Mouse (Mus musculus) bone marrow, adult 2 months (tissue): ENCODE results near the gene Klri2. TPM values are rescaled to one million over a fixed set of nuclear protein-coding genes. Genes with fewer than 3 reads are reported as not detected.
"Not testable (repeated sequence)": the region's sequence is repeated elsewhere in the genome, so short reads cannot be mapped to it uniquely, and the experiment has no call there.

ENCODE experiments used
- H3K27ac ChIP-seq: fragments of 200-500 bp; 2 replicates; pipeline ENCODE4 v1.5.1; 2012; ENCODE audit warnings: low read depth, mild to moderate bottlenecking, control low read depth, inconsistent platforms, low read length; ENCODE audit not compliant: control insufficient read depth, poor library complexity, insufficient read depth
- H3K4me1 ChIP-seq: fragments of 200-500 bp; 2 replicates; pipeline ENCODE4 v1.6.1; 2011; ENCODE audit warnings: low read length; ENCODE audit not compliant: control insufficient read depth, insufficient read depth
- H3K4me3 ChIP-seq: fragments of 200-500 bp; replicated peaks from 2 replicates; pipeline ENCODE3; 2011; ENCODE audit warnings: mild to moderate bottlenecking, low read depth, low read length, control low read depth; ENCODE audit not compliant: control insufficient read depth
- CTCF ChIP-seq: fragments of 200-500 bp; IDR thresholded peaks from 2 replicates; pipeline ENCODE4 v1.5.1; 2011; ENCODE audit warnings: low read length, control low read depth; ENCODE audit not compliant: control insufficient read depth, insufficient read depth
- POLR2A ChIP-seq: fragments of 200-500 bp; IDR thresholded peaks from 2 replicates; pipeline ENCODE4 v1.6.1; 2011; ENCODE audit warnings: low read depth, mild to moderate bottlenecking, control low read depth, low read length, borderline replicate concordance; ENCODE audit not compliant: control insufficient read depth
- WGBS: fragments of 180-500 bp; shearing (Covaris S2); methylation state at CpG from one replicate; pipeline ENCODE4 v1.1.7; 2018; 5-methylcytosine and 5-hydroxymethylcytosine counted together
- polyA plus RNA-seq: library from polyadenylated mRNA; stranded (reverse); fragments of >200 nt; gene quantifications from 2 replicates; pipeline ENCODE4 v1.2.4, GENCODE M21; 2011; ENCODE audit warnings: low replicate concordance; ENCODE audit not compliant: missing spikeins, insufficient read depth, insufficient read length

Gene Klri2
- polyA plus RNA-seq = 0.25 and 0.90 TPM in 2 replicates

DNA sequence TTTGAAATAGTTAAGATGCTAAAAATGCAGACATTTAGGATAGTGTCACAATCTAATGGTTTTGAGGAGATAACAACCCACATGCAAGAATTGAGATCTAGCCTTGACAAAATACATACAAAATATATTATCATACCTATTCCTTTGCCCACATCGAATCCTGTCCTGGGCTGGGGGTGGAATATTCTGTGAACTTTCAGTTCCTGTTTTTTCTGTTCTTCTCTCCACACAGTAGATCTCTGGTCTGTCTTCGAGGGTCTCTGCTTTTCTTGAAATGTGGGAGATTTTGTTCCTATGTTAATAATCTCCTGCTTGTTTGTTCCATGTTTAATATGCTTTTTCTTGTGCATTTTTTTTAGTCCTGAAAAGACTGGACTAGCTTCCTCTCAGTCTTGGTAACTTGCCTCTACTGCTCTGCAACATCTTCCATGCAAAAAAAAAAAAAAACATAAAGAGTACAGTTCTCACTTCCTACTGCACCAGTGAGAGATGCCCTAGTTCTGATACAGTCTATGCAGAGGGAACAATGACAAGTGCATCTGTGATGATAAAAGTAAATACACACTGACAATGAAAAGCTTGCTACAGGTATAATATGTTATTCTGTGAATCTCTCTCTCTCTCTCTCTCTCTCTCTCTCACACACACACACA, at the start of gene Klri2:
Gene Klri2, minus strand, starts transcription at position 416 of the 653 bp plus-strand sequence.
- 4% methylated on average over 2 of the region's 2 CpGs for WGBS
- no peak within 1 kb of the TSS for H3K27ac ChIP-seq
- H3K4me3 ChIP-seq = no peak within 1 kb of the TSS
- H3K4me1 ChIP-seq = no peaks in the 10 kb centered on the region
- TF ChIP-seq POLR2A (no peak), CTCF (no peak)

DNA sequence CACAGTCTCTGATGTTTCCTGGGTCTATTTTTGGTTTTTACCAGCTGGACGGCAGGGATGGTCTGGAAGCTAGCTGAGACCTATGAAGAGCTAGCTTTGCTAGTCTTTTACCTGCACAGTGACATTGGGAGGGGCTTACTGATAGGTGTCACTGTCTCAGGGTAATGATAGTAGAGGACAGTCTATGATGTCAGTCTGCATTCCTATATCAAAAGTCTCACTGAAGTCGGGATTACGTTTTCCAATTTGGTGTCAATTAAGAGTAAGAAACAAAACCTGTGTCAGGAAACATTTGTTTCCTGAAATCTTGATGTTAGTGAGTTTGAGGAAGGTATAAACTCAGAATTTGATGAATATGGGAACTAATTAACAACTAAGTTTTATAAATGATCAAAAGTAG, 43.9 kb upstream of the Klri2 start, which contains the start of gene Gm156:
Gene Gm156, minus strand, starts transcription at position 101 of the 400 bp plus-strand sequence.
- not testable (repeated sequence) for H3K4me1 ChIP-seq, H3K4me3 ChIP-seq, H3K27ac ChIP-seq
- WGBS = 56% methylated on average over 3 of the region's 3 CpGs

- TF ChIP-seq POLR2A (no peak), CTCF (no peak)
- H3K27ac ChIP-seq = no peak overlapping the region
Measured at GRCm38 (mm10) chr6:129747654-129748032, 7.4 kb upstream of the Klri2 start.

GRCm38 (mm10) chr6:129747016-129747653, 6.9 kb upstream of the Klri2 start:
- H3K27ac ChIP-seq = no peak overlapping the region
- H3K4me3 ChIP-seq = no peak overlapping the region
- TF ChIP-seq CTCF (no peak), POLR2A (no peak)
- H3K4me1 ChIP-seq = no peaks in the 10 kb centered on the region; the same call in 1 of the 2 replicates
- WGBS = 7% methylated on average over 4 of the region's 4 CpGs

More at GRCm38 (mm10) chr6:129747654-129748032, 7.4 kb upstream of the Klri2 start:
- whole genome bisulfite sequencing = 52% methylated on average over 3 of the region's 3 CpGs
- Histone ChIP-seq H3K4me1 (no peaks in the 10 kb centered on the region; the same call in 1 of the 2 replicates), H3K4me3 (no peak overlapping the region)

- WGBS = 67% methylated on average over 3 of the region's 3 CpGs
- H3K4me3 ChIP-seq = no peak overlapping the region
- no peaks in the 10 kb centered on the region; the same call in 1 of the 2 replicates for H3K4me1 ChIP-seq
- TF ChIP-seq CTCF = peak; percentile 28; the same call in 1 of the 2 replicates
- no peak for TF ChIP-seq POLR2A
- no peak overlapping the region for H3K27ac ChIP-seq
Measured at GRCm38 (mm10) chr6:129746151-129746550, 5.9 kb upstream of the Klri2 start.

DNA sequence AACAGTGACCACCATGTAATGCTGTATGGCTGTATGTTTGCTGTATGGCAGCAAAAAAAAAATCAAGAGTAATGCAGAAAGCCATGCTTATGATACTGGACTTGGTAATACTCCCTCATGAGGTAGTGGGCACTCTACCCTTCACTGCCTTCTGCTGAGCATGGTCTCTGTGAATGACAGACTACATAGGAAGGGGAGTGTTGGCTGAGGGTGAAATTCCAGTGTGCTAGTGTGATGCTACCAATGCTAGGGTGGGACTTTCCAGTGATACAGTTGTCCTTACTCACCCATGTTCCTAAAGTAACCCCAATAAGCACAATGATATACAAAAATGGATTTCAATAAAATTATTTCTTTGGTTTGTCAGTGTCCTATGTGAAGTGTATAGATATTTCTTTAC, 3.9 kb downstream of the Klri2 start:
- Histone ChIP-seq H3K27ac (no peak overlapping the region), H3K4me3 (no peak overlapping the region), H3K4me1 (no peaks in the 10 kb centered on the region)
- TF ChIP-seq CTCF (no peak), POLR2A (no peak)

- Histone ChIP-seq H3K4me3 (no peak overlapping the region), H3K4me1 (no peaks in the 10 kb centered on the region), H3K27ac (no peak overlapping the region)
- TF ChIP-seq POLR2A (no peak), CTCF (no peak)
- WGBS = 83% methylated on average over 1 of the region's 1 CpGs
Measured at GRCm38 (mm10) chr6:129727237-129727636, 13.0 kb downstream of the Klri2 start.

DNA sequence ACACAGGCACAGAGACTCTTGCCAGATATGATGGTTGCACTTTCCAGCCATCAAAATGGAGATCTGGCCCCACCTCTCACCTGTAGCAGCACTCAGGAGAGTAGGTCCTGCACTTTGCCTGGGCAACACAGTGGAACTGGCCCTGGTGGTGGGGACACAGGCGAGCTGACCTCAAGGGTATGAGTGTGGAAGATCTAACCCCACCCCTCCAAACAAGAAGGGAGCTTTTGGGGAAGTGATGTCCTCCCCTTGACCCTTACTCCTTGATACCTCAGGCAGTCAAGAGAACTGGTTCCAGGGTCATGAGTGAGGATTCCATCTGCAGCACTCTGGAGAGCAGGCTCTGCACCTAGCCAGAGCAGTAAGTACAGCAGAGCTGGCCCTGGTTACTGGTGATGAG, 18.9 kb downstream of the Klri2 start:
- Histone ChIP-seq H3K27ac (no peak overlapping the region), H3K4me1 (no peaks in the 10 kb centered on the region), H3K4me3 (no peak overlapping the region)
- TF ChIP-seq POLR2A (no peak), CTCF (no peak)
- 75% methylated on average over 1 of the region's 1 CpGs for WGBS
